Mouse (Mus musculus): Measurements from ENCODE around the gene Sema3b.

DNA sequence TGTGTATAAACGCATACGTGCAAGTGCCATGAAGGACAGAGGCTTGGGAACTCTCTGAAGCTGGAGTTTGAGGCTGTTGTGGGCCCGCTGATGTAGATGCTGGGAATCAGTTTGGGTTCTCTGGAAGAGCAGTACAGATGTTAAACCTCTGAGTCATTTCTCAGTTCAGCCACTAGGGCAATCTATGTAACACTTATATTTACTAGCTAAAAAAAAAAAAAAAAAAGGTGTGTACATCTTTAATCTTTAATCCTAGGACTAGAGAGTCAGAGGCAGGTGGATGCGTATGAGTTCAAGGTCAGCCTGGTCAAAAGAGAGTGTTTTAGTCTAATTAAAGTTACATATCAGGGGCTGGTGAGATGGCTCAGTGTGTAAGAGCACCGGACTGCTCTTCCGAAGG is 37.9 kb upstream of the Sema3b start:
- TF ChIP-seq CTCF (IDR thresholded peaks at IDR 0.05; ENCODE audit: low read depth, low read length) (no peak), POLR2A (IDR thresholded peaks at IDR 0.05; ENCODE audit: extremely low read depth, insufficient read depth, low read length) (no peak)

All from liver, adult 2 months (tissue).